Mouse (Mus musculus): ENCODE measurements around the gene Col23a1.

Col23a1 gene

GRCm38 (mm10) chr11:51388892-51389340 lies 99.2 kb downstream of the Col23a1 start:
- DNase-seq (ENCODE audit: low read depth, low spot score): no peak

- DNase-seq (ENCODE audit: low read depth, low spot score): no peak
These were observed 100.0 kb downstream of the Col23a1 start for GRCm38 (mm10) chr11:51389763-51390162.

DNA sequence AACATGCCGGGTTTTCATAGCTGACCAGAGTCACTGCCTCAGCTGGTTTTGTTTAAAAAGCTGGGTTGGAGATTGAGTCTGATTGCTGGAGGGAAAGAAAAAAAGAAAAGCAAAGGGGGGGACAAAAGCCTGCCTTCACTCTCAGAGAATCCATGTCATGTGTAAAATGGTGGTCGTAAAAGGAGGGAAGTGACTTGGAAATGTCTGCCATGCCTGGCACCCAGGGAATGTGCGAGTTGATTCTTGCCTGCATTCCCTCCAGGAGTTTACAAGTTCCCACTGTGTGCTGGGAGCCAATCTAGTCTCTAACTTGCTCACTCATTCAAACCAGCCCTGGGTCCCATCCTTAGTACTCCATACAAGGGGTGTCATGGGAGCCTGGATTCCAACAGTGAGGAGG lies 100.8 kb downstream of the Col23a1 start:
- no peak for DNase-seq (ENCODE audit: low read depth, low spot score)

DNA sequence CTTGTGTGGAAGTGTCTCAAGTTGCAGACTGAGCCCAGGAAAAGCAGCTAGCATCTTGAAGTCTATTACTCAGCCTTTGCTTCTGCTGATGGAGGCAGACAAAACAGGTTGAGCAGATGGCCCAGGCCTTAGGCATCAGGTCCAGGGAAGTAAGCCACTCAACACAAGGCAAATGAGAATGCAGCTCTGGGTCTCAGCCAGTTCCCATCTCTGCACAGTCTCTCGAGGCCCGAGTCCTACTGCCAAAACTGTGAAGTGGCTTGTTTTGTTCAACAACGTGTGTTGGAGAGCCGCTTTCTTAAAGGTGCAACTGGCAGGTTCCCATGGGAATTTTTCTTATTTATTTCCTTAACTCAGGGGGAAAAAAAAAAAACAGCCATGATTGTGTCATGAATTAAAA lies 101.8 kb downstream of the Col23a1 start:
- no peak for DNase-seq (ENCODE audit: low read depth, low spot score)

DNA sequence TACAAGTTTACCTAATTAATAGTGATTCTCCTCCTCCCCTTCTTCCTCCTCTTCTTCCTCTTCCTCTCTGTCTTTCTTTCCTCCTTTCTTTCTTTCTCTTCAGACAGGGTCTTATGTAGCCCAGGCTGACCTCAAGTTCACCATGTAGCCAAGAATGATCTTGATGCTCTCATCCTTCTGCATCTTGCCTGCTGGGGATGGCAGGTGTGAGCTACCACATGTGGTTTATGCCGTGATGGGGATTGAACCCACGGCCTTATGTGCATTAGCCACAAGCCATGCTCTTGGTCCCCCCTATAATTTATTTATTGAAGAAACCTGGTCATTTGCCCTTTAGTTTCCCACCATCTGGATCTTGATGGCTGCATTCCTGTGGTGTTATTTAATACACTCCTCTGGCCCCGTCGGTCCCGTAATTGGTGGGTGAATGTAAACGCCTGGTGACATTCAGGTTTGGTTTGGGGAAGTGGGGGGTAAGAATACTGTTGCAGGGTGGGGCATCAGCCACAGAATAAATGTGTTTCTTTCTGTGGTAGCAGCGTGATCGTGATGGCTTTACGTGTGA lies 104.7 kb downstream of the Col23a1 start:
- no peak for DNase-seq (ENCODE audit: low read depth, low spot score)

DNA sequence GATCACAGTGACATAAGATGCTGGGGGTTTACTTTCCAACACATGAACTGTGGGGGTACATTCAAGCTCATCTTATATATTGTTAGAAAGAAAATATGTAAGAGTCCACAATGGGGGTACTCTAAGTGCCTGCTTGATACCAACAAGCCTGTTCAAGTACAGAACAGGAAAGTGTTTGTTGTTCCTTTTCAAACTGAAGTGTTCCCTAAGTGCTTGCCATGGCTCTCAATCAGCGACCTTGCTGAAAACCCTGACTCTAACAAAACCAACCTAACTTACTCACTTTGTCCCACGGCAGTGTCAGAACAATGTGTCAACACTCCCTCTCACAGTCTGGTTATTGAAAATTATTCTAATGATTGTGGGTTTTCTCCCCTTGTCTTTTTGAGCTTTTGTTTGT lies 106.7 kb downstream of the Col23a1 start:
- no peak for DNase-seq (ENCODE audit: low read depth, low spot score)

DNA sequence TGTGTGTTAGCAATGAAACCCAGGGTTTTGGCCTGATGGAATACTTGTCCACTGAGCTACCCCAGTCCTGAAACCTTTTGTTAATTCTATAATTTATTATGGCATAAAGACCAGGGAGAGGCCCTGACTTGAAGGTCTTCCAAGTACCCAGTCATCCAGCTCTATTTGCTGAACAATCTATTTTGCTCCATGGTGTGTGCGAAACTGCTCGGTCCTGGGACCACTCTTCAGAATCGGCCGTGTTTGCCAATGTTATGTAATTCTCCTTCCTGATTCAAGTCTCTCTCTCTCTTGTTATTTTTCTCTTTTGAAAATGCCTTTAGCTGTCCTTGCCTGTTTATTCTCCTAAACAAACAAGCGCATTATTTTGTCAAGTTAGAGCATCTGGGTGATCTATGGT lies 108.4 kb downstream of the Col23a1 start:
- DNase-seq (ENCODE audit: low read depth, low spot score): no peak

DNA sequence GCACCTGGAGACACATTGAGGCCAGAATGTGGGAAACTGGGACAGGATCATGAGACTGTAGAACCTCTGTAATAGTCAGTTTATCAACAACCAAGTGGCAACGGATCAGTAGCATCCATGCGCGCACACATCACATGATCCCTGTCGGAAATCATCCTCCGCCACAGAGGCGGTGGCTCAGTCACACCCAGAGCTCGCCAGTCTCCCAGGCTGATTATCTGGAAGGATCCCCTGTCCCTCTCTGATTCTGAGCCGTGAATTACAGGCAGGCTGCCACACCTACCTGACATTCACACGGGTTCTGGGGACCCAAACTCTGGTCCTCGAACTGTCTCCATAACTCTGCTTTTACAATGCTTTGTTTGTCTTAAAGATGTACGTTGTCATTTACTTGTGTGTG lies 110.6 kb downstream of the Col23a1 start:
- DNase-seq (ENCODE audit: low read depth, low spot score): no peak

- no peak for DNase-seq (ENCODE audit: low read depth, low spot score)
These were observed 111.9 kb downstream of the Col23a1 start for GRCm38 (mm10) chr11:51401481-51402128.

DNA sequence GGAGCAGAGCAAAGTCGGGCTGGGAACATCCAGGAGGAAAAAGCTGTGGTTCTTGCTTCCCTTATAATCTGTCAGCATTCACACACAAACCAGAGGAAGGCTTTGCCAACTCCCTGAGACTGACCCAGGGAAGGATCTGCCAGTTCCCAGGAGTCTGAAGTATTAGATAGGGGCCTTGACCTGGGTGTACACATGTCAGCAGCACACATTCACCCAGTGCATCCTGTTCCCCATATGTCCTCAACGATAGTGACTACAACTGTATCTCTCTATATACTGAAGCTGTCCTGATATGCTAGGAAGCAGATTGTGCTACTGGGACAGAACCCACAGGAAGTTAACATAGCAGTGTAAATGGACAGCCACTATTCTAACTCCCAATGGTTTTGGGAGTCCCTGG lies 114.2 kb downstream of the Col23a1 start:
- no peak for DNase-seq (ENCODE audit: low read depth, low spot score)

DNA sequence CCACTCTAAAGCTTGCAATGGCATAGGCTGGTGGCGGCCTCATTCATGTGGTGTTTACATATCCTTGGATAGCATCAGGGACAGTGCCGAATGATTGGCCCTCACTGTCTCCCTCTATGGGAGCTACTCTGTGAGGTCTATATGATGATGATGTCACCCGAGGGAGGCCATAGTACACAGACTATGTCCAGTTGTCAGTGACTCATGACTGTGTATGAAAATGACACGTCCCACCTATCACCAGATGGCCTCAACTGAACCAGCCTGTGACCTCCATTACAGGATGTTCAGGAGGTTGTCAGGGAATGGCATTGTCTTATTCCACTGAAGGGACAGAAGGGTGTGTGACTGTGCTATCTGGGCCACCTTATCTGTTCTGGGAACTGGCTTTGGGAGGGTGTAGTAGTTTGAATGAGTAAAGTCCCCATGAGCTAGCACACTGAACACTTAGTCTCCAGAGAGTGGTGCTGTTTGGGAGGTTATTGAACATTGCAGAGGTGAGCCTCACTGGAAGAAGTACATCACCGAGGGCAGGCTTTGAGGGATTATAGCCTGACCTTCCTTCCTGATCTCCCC lies 115.2 kb downstream of the Col23a1 start:
- no peak for DNase-seq (ENCODE audit: low read depth, low spot score)

DNA sequence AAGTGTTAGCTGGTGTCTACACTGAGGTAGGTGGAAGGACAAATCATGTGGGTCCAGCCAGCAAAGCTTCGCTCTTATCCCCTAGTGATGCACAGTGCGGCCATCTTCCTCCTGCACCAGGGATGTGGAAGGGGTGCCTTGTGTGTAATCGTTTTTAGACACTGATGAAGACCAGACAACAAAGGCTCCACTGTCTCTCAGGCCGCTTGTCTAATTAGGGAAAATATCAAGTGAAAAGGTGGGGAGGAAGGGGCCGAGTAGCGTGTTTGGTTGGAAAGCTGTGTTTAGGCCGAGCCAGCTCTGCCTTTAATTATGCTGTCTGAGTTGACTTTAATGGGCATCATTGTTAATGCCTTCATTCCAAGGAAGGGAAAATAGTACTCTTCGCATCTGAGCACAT lies 116.8 kb downstream of the Col23a1 start:
- no peak for DNase-seq (ENCODE audit: low read depth, low spot score)

- DNase-seq (ENCODE audit: low read depth, low spot score): no peak
These were observed 117.6 kb downstream of the Col23a1 start for GRCm38 (mm10) chr11:51407351-51407750.

GRCm38 (mm10) chr11:51410771-51411170 lies 121.1 kb downstream of the Col23a1 start:
- DNase-seq (ENCODE audit: low read depth, low spot score): no peak

DNA sequence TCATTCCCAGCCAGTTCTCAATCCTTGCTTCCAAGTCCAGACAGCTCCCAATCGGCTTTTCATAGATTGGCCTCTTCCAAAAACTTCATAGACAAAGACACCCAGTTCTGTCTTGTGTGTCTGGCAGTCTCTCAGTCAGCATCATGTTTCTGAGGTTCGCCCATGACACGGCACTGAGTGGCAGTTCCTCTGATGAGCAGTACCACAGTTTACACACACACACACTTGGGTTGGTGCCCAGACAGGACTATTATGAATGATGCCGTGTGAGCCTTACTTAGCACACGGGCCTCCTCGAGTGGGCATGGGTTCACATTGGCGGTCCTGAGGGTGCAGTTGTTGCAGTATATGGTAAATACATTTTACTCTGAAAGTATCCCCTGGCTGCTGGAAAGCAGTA lies 124.8 kb downstream of the Col23a1 start:
- DNase-seq (ENCODE audit: low read depth, low spot score): no peak

DNA sequence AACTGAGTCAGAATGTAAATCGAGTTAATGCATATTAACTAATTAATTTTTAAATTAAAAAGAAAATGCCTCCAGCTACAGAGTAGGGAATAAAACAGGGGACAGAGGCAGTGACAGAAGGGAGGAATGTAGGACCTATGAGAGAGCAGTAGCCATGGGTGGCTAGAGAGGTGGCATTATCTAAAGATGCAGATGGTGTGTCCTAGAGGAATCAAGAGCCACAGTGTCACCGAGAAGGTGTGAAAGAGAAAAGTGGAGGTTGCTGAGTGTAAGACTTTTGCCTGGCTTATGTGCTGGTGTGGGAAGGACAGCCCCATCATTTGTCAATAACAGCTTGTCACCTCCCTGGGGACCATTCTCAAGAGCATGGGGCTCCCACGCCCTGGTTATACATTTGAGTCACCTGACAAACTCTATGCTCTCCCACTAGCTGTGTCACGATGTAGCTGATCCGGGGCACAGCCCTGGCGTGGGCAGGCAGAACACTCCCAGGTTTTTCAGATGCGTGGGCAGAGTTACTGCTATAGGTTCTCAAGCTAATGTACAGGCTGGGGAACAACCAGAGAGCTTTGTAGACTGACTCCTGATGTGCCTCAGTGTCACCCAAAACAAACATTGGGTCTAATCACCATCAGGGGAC lies 125.4 kb downstream of the Col23a1 start:
- no peak for DNase-seq (ENCODE audit: low read depth, low spot score)

- DNase-seq (ENCODE audit: low read depth, low spot score): no peak
These were observed 129.1 kb downstream of the Col23a1 start for GRCm38 (mm10) chr11:51418807-51419206.

DNA sequence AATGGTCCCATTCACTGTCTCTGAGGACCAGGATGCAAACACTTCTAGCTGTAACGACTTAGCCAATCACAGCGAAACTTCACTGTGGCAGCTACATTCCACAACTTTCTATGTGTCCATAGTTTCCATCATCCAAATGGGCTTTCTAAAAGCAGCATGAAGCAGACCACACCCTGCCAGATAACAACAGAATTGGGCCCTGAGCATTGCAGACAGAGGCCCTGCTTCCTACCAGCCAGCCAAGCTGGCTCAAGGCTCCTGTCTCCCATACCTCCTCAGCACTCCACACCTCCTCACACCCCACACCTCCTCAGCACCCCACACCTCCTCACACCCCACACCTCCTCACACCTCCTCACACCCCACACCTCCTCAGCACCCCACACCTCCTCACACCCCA lies 132.2 kb downstream of the Col23a1 start:
- DNase-seq (ENCODE audit: low read depth, low spot score): no peak

- DNase-seq (ENCODE audit: low read depth, low spot score): no peak
These were observed 133.0 kb downstream of the Col23a1 start for GRCm38 (mm10) chr11:51422713-51423112.

GRCm38 (mm10) chr11:51426155-51426554 lies 136.4 kb downstream of the Col23a1 start:
- no peak for DNase-seq (ENCODE audit: low read depth, low spot score)

- DNase-seq (ENCODE audit: low read depth, low spot score): no peak
These were observed 139.9 kb downstream of the Col23a1 start for GRCm38 (mm10) chr11:51429428-51430179.

GRCm38 (mm10) chr11:51430180-51430578 lies 140.5 kb downstream of the Col23a1 start:
- DNase-seq (ENCODE audit: low read depth, low spot score): no peak

All from embryo, embryonic 11.5 days (tissue).